Mouse (Mus musculus): ENCODE results near the gene Tekt1.
A peak's percentile ranks its signal among the peaks of the same experiment; 100 is the strongest.
"Not testable (repeated sequence)": the region's sequence is repeated elsewhere in the genome, so short reads cannot be mapped to it uniquely, and the experiment has no call there.

Gene Tekt1

GRCm38 (mm10) chr11:72389407-72390142 is 27.3 kb upstream of the Tekt1 start:
- no peak for DNase-seq (ENCODE audit: low spot score)

- DNase-seq (ENCODE audit: low spot score) = no peak
Observed at GRCm38 (mm10) chr11:72388113-72388529, 25.9 kb upstream of the Tekt1 start.

GRCm38 (mm10) chr11:72379351-72379750 is 17.1 kb upstream of the Tekt1 start:
- DNase-seq (ENCODE audit: low spot score) = no peak

- no peak for DNase-seq (ENCODE audit: low spot score)
Observed at GRCm38 (mm10) chr11:72378222-72378621, 16.0 kb upstream of the Tekt1 start.

- no peak for DNase-seq (ENCODE audit: low spot score)
Observed at GRCm38 (mm10) chr11:72376562-72376961, 14.3 kb upstream of the Tekt1 start.

GRCm38 (mm10) chr11:72369904-72370672 is 7.8 kb upstream of the Tekt1 start:
- no peak for DNase-seq (ENCODE audit: low spot score)

- DNase-seq (ENCODE audit: low spot score) = no peak
Observed at GRCm38 (mm10) chr11:72367934-72368674, 5.9 kb upstream of the Tekt1 start.

GRCm38 (mm10) chr11:72366126-72366525 is 3.9 kb upstream of the Tekt1 start:
- no peak for DNase-seq (ENCODE audit: low spot score)

- DNase-seq (ENCODE audit: low spot score) = no peak
Observed at GRCm38 (mm10) chr11:72364526-72364925, 2.3 kb upstream of the Tekt1 start.

- no peak for DNase-seq (ENCODE audit: low spot score)
Observed at GRCm38 (mm10) chr11:72363523-72364240, 1.4 kb upstream of the Tekt1 start.

- DNase-seq (ENCODE audit: low spot score) = peak; percentile 54
Observed at GRCm38 (mm10) chr11:72361385-72362346, 576 bp downstream of the Tekt1 start.

- DNase-seq (ENCODE audit: low spot score) = peak; percentile 79
Observed at GRCm38 (mm10) chr11:72354971-72355728, 7.1 kb downstream of the Tekt1 start.

GRCm38 (mm10) chr11:72353186-72353585 is 9.1 kb downstream of the Tekt1 start:
- no peak for DNase-seq (ENCODE audit: low spot score)

- DNase-seq (ENCODE audit: low spot score) = no peak
Observed at GRCm38 (mm10) chr11:72352272-72352671, 10.0 kb downstream of the Tekt1 start.

GRCm38 (mm10) chr11:72349652-72350051 is 12.6 kb downstream of the Tekt1 start:
- no peak for DNase-seq (ENCODE audit: low spot score)

- no peak for DNase-seq (ENCODE audit: low spot score)
Observed at GRCm38 (mm10) chr11:72349016-72349415, 13.2 kb downstream of the Tekt1 start.

- DNase-seq (ENCODE audit: low spot score) = no peak
Observed at GRCm38 (mm10) chr11:72348563-72348962, 13.7 kb downstream of the Tekt1 start.

- DNase-seq (ENCODE audit: low spot score) = no peak
Observed at GRCm38 (mm10) chr11:72344486-72344885, 17.8 kb downstream of the Tekt1 start.

GRCm38 (mm10) chr11:72343904-72344303 is 18.3 kb downstream of the Tekt1 start:
- peak; percentile 53 for DNase-seq (ENCODE audit: low spot score)

- DNase-seq (ENCODE audit: low spot score) = not testable (repeated sequence)
Observed at GRCm38 (mm10) chr11:72343238-72343625, 19.0 kb downstream of the Tekt1 start.

All from urinary bladder, postnatal 25 days (tissue).